Mouse (Mus musculus): ENCODE measurements around the gene Ankrd54. TPM values are rescaled to one million over a fixed set of nuclear protein-coding genes. Genes with fewer than 3 reads are reported as not detected.

Gene Ankrd54
- total RNA-seq (2014; rRNA removed) = 43.3 and 50.5 TPM in 2 replicates
- polyA plus RNA-seq (2015; fragmentation: Nextera tagmentation; extraction: Ambion mirVana) = 41.2 and 45.8 TPM in 2 replicates

DNA sequence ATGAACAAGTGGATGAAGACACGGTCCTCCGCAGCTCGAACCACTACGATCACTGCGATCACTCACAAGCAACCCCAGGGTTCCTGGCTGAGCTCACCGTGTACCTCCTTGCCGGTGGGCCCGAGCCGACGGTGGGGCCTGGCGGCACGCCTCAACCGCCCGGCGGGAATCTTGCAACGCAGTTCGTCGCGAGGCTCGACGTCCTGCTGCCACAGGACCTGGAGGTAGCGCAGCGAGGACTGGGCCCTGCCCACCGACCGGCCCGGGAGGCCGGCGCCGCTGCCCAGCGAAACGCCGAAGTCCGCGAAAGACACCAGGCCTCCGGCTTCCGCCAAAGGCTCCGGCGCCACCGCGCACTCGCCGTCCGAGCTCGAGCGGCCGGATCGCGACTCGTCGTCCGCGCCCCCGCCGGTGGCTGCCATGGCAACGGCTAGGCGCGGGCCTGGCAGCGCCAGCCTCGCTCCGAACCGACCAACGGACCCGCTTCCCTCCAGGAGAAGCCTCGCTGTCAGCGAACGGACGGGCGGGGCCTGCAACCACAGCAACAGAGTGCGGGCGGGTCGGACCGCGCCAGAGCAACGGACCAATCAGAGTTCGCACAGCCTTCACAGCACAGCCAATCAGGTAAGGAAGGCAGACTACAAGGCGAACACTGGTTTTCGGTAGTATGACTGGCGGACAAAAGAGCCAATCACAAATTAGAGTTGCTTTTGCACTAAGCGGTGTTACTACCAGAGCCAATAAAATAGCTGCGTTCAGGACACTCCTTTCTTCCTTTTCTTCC is at the start of gene Ankrd54:
Gene Ankrd54 (minus strand): TSS at position 518 of the 784 bp plus-strand sequence.
- Histone ChIP-seq H3K4me3 (ENCODE audit: low read depth, low read length) (peak within 1 kb of the TSS; percentile 81), H3K36me3 (ENCODE audit: insufficient read depth) (peaks cover 33% of the 10 kb centered on the region), H3K27ac (ENCODE audit: low read depth, low read length) (peak within 1 kb of the TSS; percentile 74), H3K9ac (peak within 1 kb of the TSS; percentile 78), H3K4me2 (ENCODE audit: low read depth) (peak within 1 kb of the TSS; percentile 65), H3K9me3 (ENCODE audit: low read length) (no peaks in the 10 kb centered on the region), H3K27me3 (ENCODE audit: insufficient read depth, low read length) (no peaks in the 10 kb centered on the region), H3K4me1 (ENCODE audit: insufficient read depth) (no peaks in the 10 kb centered on the region; the same call in 1 of the 2 replicates)
- ATAC-seq (peak; percentile 100), DNase-seq (peak; percentile 99)
- 2% methylated on average over 78 of the region's 80 CpGs for WGBS
- no peak for TF ChIP-seq CTCF (IDR thresholded peaks at IDR 0.05; ENCODE audit: low read depth)

DNA sequence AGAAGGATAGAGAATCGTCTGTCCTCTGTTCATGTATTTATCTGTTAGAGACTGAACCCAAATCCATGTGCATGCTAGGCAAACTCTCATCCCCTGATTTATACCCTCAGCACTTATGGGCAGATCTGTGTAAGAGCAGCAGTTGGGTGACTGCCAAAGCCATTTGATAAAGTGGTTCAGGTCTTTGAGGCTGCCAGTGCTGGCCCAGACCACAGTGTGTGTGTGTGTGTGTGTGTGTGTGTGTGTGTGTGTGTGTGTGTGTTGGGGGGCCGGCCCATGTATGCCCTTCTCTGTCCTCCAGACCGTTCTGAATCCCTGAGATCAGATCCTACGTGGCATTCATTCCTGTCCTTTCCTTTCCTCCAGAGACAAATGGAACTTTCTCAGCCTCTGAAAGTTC is 49.1 kb upstream of the Ankrd54 start:
- no peak overlapping the region for H3K4me2 ChIP-seq (ENCODE audit: low read depth)
- 0 out of 2 replicates have a peak, but pooled peaks cover 14% of the 10 kb centered on the region for H3K36me3 ChIP-seq (ENCODE audit: insufficient read depth)
- WGBS = 65% methylated on average over 4 of the region's 4 CpGs
- no peak for TF ChIP-seq CTCF (IDR thresholded peaks at IDR 0.05; ENCODE audit: low read depth)
- H3K27me3 ChIP-seq (ENCODE audit: insufficient read depth, low read length) = no peaks in the 10 kb centered on the region
- H3K4me3 ChIP-seq (ENCODE audit: low read depth, low read length) = no peak overlapping the region
- H3K9ac ChIP-seq = no peak overlapping the region
- H3K4me1 ChIP-seq (ENCODE audit: insufficient read depth) = peaks cover 22% of the 10 kb centered on the region; the same call in 1 of the 2 replicates
- ATAC-seq = no peak
- H3K27ac ChIP-seq (ENCODE audit: low read depth, low read length) = no peak overlapping the region
- no peaks in the 10 kb centered on the region for H3K9me3 ChIP-seq (ENCODE audit: low read length)
- DNase-seq = peak; percentile 19

DNA sequence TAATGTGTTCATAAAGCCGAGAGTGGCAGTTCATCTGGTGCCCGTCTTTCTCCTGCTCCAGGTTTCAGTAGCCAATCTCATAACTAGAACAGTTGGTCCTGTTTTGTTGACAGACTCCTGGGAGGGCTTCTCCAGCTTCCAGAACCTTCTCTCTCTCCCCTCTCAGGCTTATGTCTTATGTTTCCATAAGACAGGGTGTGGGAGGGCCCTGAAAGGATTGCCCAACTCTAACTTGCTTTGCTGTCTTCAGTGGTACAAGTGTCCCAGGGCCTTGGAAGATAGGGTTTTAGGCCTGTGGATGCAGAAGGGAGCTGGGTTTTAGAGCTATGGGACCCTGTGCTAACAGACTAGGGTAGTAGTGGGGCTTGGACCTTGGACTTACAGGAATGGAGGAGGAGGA is 47.8 kb upstream of the Ankrd54 start:
- Histone ChIP-seq H3K9ac (0 out of 2 replicates have a peak overlapping the region, but pooled peaks have one; percentile 91), H3K9me3 (ENCODE audit: low read length) (no peaks in the 10 kb centered on the region), H3K4me3 (ENCODE audit: low read depth, low read length) (peak overlapping the region; percentile 86; the same call in 1 of the 2 replicates), H3K27ac (ENCODE audit: low read depth, low read length) (no peak overlapping the region), H3K4me2 (ENCODE audit: low read depth) (peak overlapping the region; percentile 98), H3K27me3 (ENCODE audit: insufficient read depth, low read length) (no peaks in the 10 kb centered on the region), H3K36me3 (ENCODE audit: insufficient read depth) (0 out of 2 replicates have a peak, but pooled peaks cover 12% of the 10 kb centered on the region), H3K4me1 (ENCODE audit: insufficient read depth) (peaks cover 22% of the 10 kb centered on the region; the same call in 1 of the 2 replicates)
- no peak for TF ChIP-seq CTCF (IDR thresholded peaks at IDR 0.05; ENCODE audit: low read depth)
- no peak for ATAC-seq
- WGBS = 42% methylated on average over 2 of the region's 2 CpGs
- DNase-seq = no peak

DNA sequence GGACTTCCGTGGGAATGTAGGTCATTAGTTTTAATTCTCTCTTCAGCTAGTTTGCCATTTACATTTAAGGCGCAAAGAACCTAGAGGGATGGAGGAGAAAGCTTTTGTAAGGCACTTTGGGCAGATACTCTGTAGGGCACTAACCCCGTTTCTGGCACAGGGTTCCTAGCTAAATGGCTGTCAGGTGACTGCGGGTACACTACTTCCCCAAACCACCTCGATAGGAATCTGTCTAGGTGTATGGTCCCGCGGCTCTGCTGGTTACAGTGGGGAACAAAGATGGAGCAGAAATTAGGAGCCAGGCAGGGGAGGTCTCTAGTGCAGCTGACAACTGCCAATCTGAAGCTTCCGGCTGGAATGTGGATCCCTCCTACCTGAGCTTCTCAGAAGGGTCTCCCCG is 47.3 kb upstream of the Ankrd54 start:
- Histone ChIP-seq H3K4me3 (ENCODE audit: low read depth, low read length) (peak overlapping the region; percentile 86), H3K36me3 (ENCODE audit: insufficient read depth) (0 out of 2 replicates have a peak, but pooled peaks cover 7% of the 10 kb centered on the region), H3K9ac (peak overlapping the region; percentile 91), H3K4me1 (ENCODE audit: insufficient read depth) (peaks cover 22% of the 10 kb centered on the region; the same call in 1 of the 2 replicates), H3K27me3 (ENCODE audit: insufficient read depth, low read length) (no peaks in the 10 kb centered on the region), H3K27ac (ENCODE audit: low read depth, low read length) (no peak overlapping the region), H3K9me3 (ENCODE audit: low read length) (no peaks in the 10 kb centered on the region), H3K4me2 (ENCODE audit: low read depth) (peak overlapping the region; percentile 98)
- ATAC-seq = no peak
- no peak for TF ChIP-seq CTCF (IDR thresholded peaks at IDR 0.05; ENCODE audit: low read depth)
- no peak for DNase-seq
- 19% methylated on average over 9 of the region's 9 CpGs for WGBS

DNA sequence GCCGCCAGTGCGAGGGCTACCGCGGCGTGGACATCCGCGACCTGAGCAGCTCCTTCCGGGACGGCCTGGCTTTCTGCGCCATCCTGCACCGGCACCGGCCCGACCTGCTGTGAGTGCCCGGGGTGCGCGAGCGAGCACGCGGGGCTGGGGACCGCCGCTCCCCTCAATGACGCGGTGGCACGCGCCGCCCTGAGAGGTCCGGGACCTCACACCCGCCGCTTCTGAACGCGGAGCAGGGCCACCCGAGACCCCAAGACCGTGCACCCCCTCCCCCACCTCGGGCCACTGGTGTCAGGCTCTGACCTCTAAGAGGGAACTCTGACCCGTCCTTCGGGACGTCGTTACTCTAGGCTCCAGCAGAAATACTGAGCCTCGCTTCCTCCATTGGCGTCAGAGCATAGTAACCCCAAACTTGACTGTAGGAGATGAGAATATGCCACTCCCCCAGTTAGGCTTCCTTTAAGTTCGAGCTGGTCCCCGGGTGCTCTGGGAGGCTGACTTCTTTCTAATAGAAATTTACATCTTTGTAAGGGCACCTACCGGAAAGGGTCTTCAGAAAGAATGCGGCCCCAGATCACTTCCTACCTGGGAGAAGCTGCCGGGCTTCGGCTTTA is 46.7 kb upstream of the Ankrd54 start:
- peak; percentile 70 for ATAC-seq
- 0 out of 2 replicates have a peak, but pooled peaks cover under 1% of the 10 kb centered on the region for H3K36me3 ChIP-seq (ENCODE audit: insufficient read depth)
- WGBS = 2% methylated on average over 41 of the region's 46 CpGs

DNA sequence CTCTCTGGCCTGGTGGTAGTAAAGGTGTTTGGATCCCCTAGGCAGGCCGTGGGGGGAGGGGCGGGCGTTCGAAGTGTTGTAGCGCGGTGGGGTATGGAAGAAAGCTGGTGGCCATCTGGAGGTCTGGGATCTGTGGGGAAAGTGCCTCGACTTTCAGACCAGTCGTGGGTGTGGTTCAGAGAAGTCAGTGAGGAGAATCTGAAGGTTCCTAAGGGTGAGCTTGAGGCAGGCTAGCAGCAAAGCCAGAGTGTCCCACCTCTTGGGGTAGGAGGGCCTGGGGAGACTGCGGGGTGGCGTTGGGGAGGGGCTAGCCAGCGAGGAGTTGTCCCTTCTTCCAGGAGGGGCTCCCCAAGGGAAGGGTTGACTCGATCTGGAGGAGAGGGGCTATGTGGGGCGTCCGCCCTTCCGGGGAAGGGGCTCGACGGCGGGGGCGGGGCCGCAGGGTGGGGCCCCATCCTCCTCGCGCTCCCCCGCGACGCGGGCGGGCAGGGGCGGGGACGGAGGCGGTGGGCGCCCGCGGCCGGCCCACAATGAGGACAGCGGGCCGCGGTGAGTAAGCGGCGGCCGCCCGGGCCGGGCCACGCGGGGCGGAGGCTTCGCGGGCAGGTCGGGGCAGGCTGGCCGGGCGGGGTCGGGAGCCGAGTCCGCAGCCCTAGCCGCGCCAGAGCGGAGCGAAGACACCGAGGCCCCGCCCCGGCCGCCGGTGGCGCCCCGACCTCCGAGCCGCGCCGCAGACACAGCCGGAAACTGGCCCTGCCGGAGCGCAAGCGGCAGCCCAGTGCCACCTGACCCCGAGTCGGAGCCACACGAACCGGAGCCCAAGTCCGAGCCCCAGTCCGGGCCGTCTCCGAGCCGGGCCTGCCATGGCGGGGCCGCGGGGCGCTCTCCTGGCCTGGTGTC is 46.0 kb upstream of the Ankrd54 start, which contains the start of gene Micall1:
Gene Micall1 (plus strand): TSS at position 478 of the 900 bp plus-strand sequence.
- H3K36me3 ChIP-seq (ENCODE audit: insufficient read depth) = no peaks in the 10 kb centered on the region
- H3K9ac ChIP-seq = peak within 1 kb of the TSS; percentile 91
- H3K27ac ChIP-seq (ENCODE audit: low read depth, low read length) = peak within 1 kb of the TSS; percentile 69
- peak within 1 kb of the TSS; percentile 86 for H3K4me3 ChIP-seq (ENCODE audit: low read depth, low read length)
- no peaks in the 10 kb centered on the region for H3K9me3 ChIP-seq (ENCODE audit: low read length)
- WGBS = under 1% methylated on average over 81 of the region's 85 CpGs
- no peaks in the 10 kb centered on the region for H3K27me3 ChIP-seq (ENCODE audit: insufficient read depth, low read length)
- ATAC-seq = peak; percentile 70
- peaks cover 22% of the 10 kb centered on the region; the same call in 1 of the 2 replicates for H3K4me1 ChIP-seq (ENCODE audit: insufficient read depth)
- no peak for TF ChIP-seq CTCF (IDR thresholded peaks at IDR 0.05; ENCODE audit: low read depth)
- peak within 1 kb of the TSS; percentile 98 for H3K4me2 ChIP-seq (ENCODE audit: low read depth)
- peak; percentile 38 for DNase-seq

More for the DNA sequence above, 46.7 kb upstream of the Ankrd54 start:
- no peaks in the 10 kb centered on the region for H3K9me3 ChIP-seq (ENCODE audit: low read length)
- peak overlapping the region; percentile 98 for H3K4me2 ChIP-seq (ENCODE audit: low read depth)
- H3K4me3 ChIP-seq (ENCODE audit: low read depth, low read length) = peak overlapping the region; percentile 86
- peak; percentile 47 for DNase-seq
- peak overlapping the region; percentile 91 for H3K9ac ChIP-seq
- peaks cover 22% of the 10 kb centered on the region; the same call in 1 of the 2 replicates for H3K4me1 ChIP-seq (ENCODE audit: insufficient read depth)
- no peak for TF ChIP-seq CTCF (IDR thresholded peaks at IDR 0.05; ENCODE audit: low read depth)
- H3K27me3 ChIP-seq (ENCODE audit: insufficient read depth, low read length) = no peaks in the 10 kb centered on the region
- H3K27ac ChIP-seq (ENCODE audit: low read depth, low read length) = peak overlapping the region; percentile 69

All from forebrain, postnatal 0 days (tissue).